Mouse (Mus musculus): ENCODE results near the gene Mtor.

Mtor gene

GRCm38 (mm10) chr4:148531341-148531740 is 82.9 kb downstream of the Mtor start:
- DNase-seq (ENCODE audit: low read depth, low spot score), result no peak

- no peak for DNase-seq (ENCODE audit: low read depth, low spot score)
Measured at GRCm38 (mm10) chr4:148532516-148532915, 84.1 kb downstream of the Mtor start.

- DNase-seq (ENCODE audit: low read depth, low spot score), result no peak
Measured at GRCm38 (mm10) chr4:148533613-148534328, 85.4 kb downstream of the Mtor start.

GRCm38 (mm10) chr4:148535876-148536275 is 87.5 kb downstream of the Mtor start:
- DNase-seq (ENCODE audit: low read depth, low spot score), result no peak

- no peak for DNase-seq (ENCODE audit: low read depth, low spot score)
Measured at GRCm38 (mm10) chr4:148549106-148549505, 100.7 kb downstream of the Mtor start.

GRCm38 (mm10) chr4:148557766-148558165 is 109.4 kb downstream of the Mtor start:
- DNase-seq (ENCODE audit: low read depth, low spot score), result no peak

- DNase-seq (ENCODE audit: low read depth, low spot score), result peak; percentile 70
Measured at GRCm38 (mm10) chr4:148558297-148559000, 110.0 kb downstream of the Mtor start, which contains the start of gene Exosc10. Exosc10 (plus strand) TSS chr4:148558429.

- DNase-seq (ENCODE audit: low read depth, low spot score), result no peak
Measured at GRCm38 (mm10) chr4:148562676-148563075, 114.3 kb downstream of the Mtor start.

- no peak for DNase-seq (ENCODE audit: low read depth, low spot score)
Measured at GRCm38 (mm10) chr4:148563595-148563994, 115.2 kb downstream of the Mtor start.

- DNase-seq (ENCODE audit: low read depth, low spot score), result no peak
Measured at GRCm38 (mm10) chr4:148570138-148570537, 121.7 kb downstream of the Mtor start.

GRCm38 (mm10) chr4:148570693-148571295 is 122.4 kb downstream of the Mtor start:
- no peak for DNase-seq (ENCODE audit: low read depth, low spot score)

GRCm38 (mm10) chr4:148573222-148573621 is 124.8 kb downstream of the Mtor start:
- DNase-seq (ENCODE audit: low read depth, low spot score), result no peak

- no peak for DNase-seq (ENCODE audit: low read depth, low spot score)
Measured at GRCm38 (mm10) chr4:148580765-148581164, 132.4 kb downstream of the Mtor start.

- DNase-seq (ENCODE audit: low read depth, low spot score), result no peak
Measured at GRCm38 (mm10) chr4:148581422-148581821, 133.0 kb downstream of the Mtor start.

GRCm38 (mm10) chr4:148583257-148583656 is 134.8 kb downstream of the Mtor start:
- DNase-seq (ENCODE audit: low read depth, low spot score), result no peak

GRCm38 (mm10) chr4:148586648-148587047 is 138.2 kb downstream of the Mtor start:
- no peak for DNase-seq (ENCODE audit: low read depth, low spot score)

- DNase-seq (ENCODE audit: low read depth, low spot score), result no peak
Measured at GRCm38 (mm10) chr4:148588793-148589192, 140.4 kb downstream of the Mtor start.

GRCm38 (mm10) chr4:148589565-148589964 is 141.2 kb downstream of the Mtor start:
- no peak for DNase-seq (ENCODE audit: low read depth, low spot score)

GRCm38 (mm10) chr4:148590421-148591170 is 142.2 kb downstream of the Mtor start:
- DNase-seq (ENCODE audit: low read depth, low spot score), result no peak

- DNase-seq (ENCODE audit: low read depth, low spot score), result peak; percentile 91
Measured at GRCm38 (mm10) chr4:148591171-148591630, 142.8 kb downstream of the Mtor start, which contains the start of gene Srm. Srm (plus strand) TSS chr4:148591503.

- DNase-seq (ENCODE audit: low read depth, low spot score), result no peak
Measured at GRCm38 (mm10) chr4:148591637-148592380, 143.4 kb downstream of the Mtor start.
